Mouse (Mus musculus) hindbrain, embryonic 14.5 days (tissue): ENCODE data around the gene Rabl2. TPM values are rescaled to one million over a fixed set of nuclear protein-coding genes. Genes with fewer than 3 reads are reported as not detected.

ENCODE experiments used
- ATAC-seq: fragments of 200-750 bp; cut with Nextera tagmentation; 2 replicates; pipeline ENCODE4 v1.8.0; 2017; ENCODE audit warnings: moderate number of reproducible peaks, mild to moderate bottlenecking, moderate TSS enrichment, moderate library complexity; ENCODE audit not compliant: low FRiP score
- DNase-seq: peaks from one replicate; pipeline ENCODE4 v3.0.0-alpha.2; 2015; ENCODE audit warnings: low spot score
- H3K27ac ChIP-seq: fragments of 300-500 bp; sonication (generic); 2 replicates; pipeline ENCODE4 v1.5.1; 2014; ENCODE audit warnings: mild to moderate bottlenecking, moderate library complexity
- H3K27me3 ChIP-seq: fragments of 300-500 bp; sonication (generic); 2 replicates; pipeline ENCODE4 v1.6.1; 2014; ENCODE audit warnings: mild to moderate bottlenecking, low read length, mixed read lengths; ENCODE audit not compliant: control insufficient read depth, insufficient read depth
- H3K36me3 ChIP-seq: fragments of 300-500 bp; sonication (generic); replicated peaks from 2 replicates; pipeline ENCODE4 v1.6.1; 2014; ENCODE audit not compliant: control insufficient read depth, insufficient read depth
- H3K4me1 ChIP-seq: fragments of 300-500 bp; sonication (generic); replicated peaks from 2 replicates; pipeline ENCODE4 v1.6.1; 2014; ENCODE audit warnings: antibody characterized with exemption, low read length, mixed read lengths; ENCODE audit not compliant: control insufficient read depth, insufficient read depth
- H3K4me2 ChIP-seq: fragments of 300-500 bp; sonication (generic); replicated peaks from 2 replicates; pipeline ENCODE4 v1.6.1; 2014; ENCODE audit warnings: mild to moderate bottlenecking, moderate library complexity
- H3K4me3 ChIP-seq: fragments of 300-500 bp; sonication (generic); replicated peaks from 2 replicates; pipeline ENCODE4 v1.5.1; 2014; ENCODE audit warnings: mild to moderate bottlenecking, low read length
- H3K9ac ChIP-seq: fragments of 300-500 bp; sonication (generic); 2 replicates; pipeline ENCODE4 v1.6.1; 2014
- H3K9me3 ChIP-seq: fragments of 300-500 bp; sonication (generic); 2 replicates; pipeline ENCODE4 v1.6.1; 2016; ENCODE audit warnings: low read length; ENCODE audit not compliant: control insufficient read depth
- WGBS: fragments of 180-500 bp; shearing (Covaris S2); extraction: QIAGEN DNeasy Blood & Tissue Kit; methylation state at CpG from one replicate; pipeline ENCODE4 v1.1.7; 2014; 5-methylcytosine and 5-hydroxymethylcytosine counted together
- polyA plus RNA-seq: library from polyadenylated mRNA; unstranded; fragments of >200 nt; fragmentation: Nextera tagmentation; extraction: Ambion mirVana; gene quantifications from 2 replicates; pipeline ENCODE4 v1.2.1, GENCODE M21; 2014

The Rabl2 gene
- polyA plus RNA-seq, 1 experiment from 2014 or later, result 79.0 TPM

- no peak overlapping the region for H3K4me3 ChIP-seq
- H3K27me3 ChIP-seq, result no peaks in the 10 kb centered on the region
- no peak overlapping the region for H3K27ac ChIP-seq
- ATAC-seq (no peak), DNase-seq (no peak)
- H3K9me3 ChIP-seq, result no peaks in the 10 kb centered on the region
- WGBS, result 84% methylated on average over 7 of the region's 7 CpGs
- H3K4me2 ChIP-seq, result no peak overlapping the region
- H3K9ac ChIP-seq, result no peak overlapping the region
- H3K4me1 ChIP-seq, result no peaks in the 10 kb centered on the region
- peaks cover 25% of the 10 kb centered on the region for H3K36me3 ChIP-seq
These were observed 47.6 kb downstream of the Rabl2 start for GRCm38 (mm10) chr15:89544171-89544570.

- peaks cover 24% of the 10 kb centered on the region for H3K4me1 ChIP-seq
- H3K9ac ChIP-seq, result peak overlapping the region; percentile 71
- 87% methylated on average over 10 of the region's 10 CpGs for WGBS
- H3K27me3 ChIP-seq, result no peaks in the 10 kb centered on the region
- no peak for DNase-seq
- peak overlapping the region; percentile 70 for H3K4me2 ChIP-seq
- H3K4me3 ChIP-seq, result peak overlapping the region; percentile 39
- no peak overlapping the region for H3K27ac ChIP-seq
- no peaks in the 10 kb centered on the region for H3K36me3 ChIP-seq
- ATAC-seq, result no peak
- H3K9me3 ChIP-seq, result no peaks in the 10 kb centered on the region
These were observed 57.9 kb downstream of the Rabl2 start for GRCm38 (mm10) chr15:89533843-89534207.

- Histone ChIP-seq H3K27ac (peak overlapping the region; percentile 89), H3K27me3 (no peaks in the 10 kb centered on the region), H3K9ac (peak overlapping the region; percentile 71), H3K4me3 (peak overlapping the region; percentile 39), H3K36me3 (no peaks in the 10 kb centered on the region), H3K4me2 (peak overlapping the region; percentile 70), H3K9me3 (no peaks in the 10 kb centered on the region), H3K4me1 (peaks cover 24% of the 10 kb centered on the region)
- ATAC-seq (no peak; the same call in 1 of the 2 replicates), DNase-seq (no peak)
- whole genome bisulfite sequencing, result 62% methylated on average over 23 of the region's 23 CpGs
These were observed 58.5 kb downstream of the Rabl2 start for GRCm38 (mm10) chr15:89532924-89533842.

Other genes starting within 250 kb of the Rabl2 start
- 24.2 and 24.6 TPM in 2 replicates for gene Lmf2, start 236.3 kb downstream of the Rabl2 start, polyA plus RNA-seq
- 94.7 and 112 TPM in 2 replicates for gene Ncaph2, start 236.2 kb downstream of the Rabl2 start, polyA plus RNA-seq
- gene Sco2, start 218.1 kb downstream of the Rabl2 start, polyA plus RNA-seq, result 19.5 and 20.5 TPM in 2 replicates
- 2.2 and 3.0 TPM in 2 replicates for gene Tymp, start 214.9 kb downstream of the Rabl2 start, polyA plus RNA-seq
- gene Odf3b, start 212.6 kb downstream of the Rabl2 start, polyA plus RNA-seq, result 1.3 and 5.5 TPM in 2 replicates
- gene Klhdc7b, start 207.0 kb downstream of the Rabl2 start, polyA plus RNA-seq, result 0.07 TPM in 1 of 2 replicates, not detected in the other
- gene Syce3, start 181.4 kb downstream of the Rabl2 start, polyA plus RNA-seq, result not detected in 2 replicates
- 1.2 TPM in 2 replicates for gene Cpt1b, start 166.1 kb downstream of the Rabl2 start, polyA plus RNA-seq
- 2.7 and 3.2 TPM in 2 replicates for gene C730034F03Rik, start 162.3 kb downstream of the Rabl2 start, polyA plus RNA-seq
- gene Gm44502, start 162.2 kb downstream of the Rabl2 start, polyA plus RNA-seq, result not detected in 2 replicates
- gene Chkb, start 162.0 kb downstream of the Rabl2 start, polyA plus RNA-seq, result 71.2 and 76.3 TPM in 2 replicates
- 62.8 and 66.3 TPM in 2 replicates for gene Mapk8ip2, start 138.0 kb downstream of the Rabl2 start, polyA plus RNA-seq
- 20.7 and 22.3 TPM in 2 replicates for gene Arsa, start 114.5 kb downstream of the Rabl2 start, polyA plus RNA-seq
- 8.6 and 9.6 TPM in 2 replicates for gene Shank3, start 92.3 kb downstream of the Rabl2 start, polyA plus RNA-seq
- 1.0 and 1.8 TPM in 2 replicates for gene Acr, start 23.6 kb downstream of the Rabl2 start, polyA plus RNA-seq
- 3.4 and 3.6 TPM in 2 replicates for gene Syt10, start 249.9 kb upstream of the Rabl2 start, polyA plus RNA-seq